Comparison of ENCODE assay signal across 8 mouse cellular contexts in genomic region chr5:34368551-34369290, GRCm38 (mm10). TPM values are rescaled to one million over a fixed set of nuclear protein-coding genes. Genes with fewer than 3 reads are reported as not detected.
DNase-seq lines count a peak whose midpoint lies in the region; ATAC-seq lines count a peak whose summit lies in the region.

No protein-coding gene starts in this region.

- peak overlapping the region; percentile 64 for H3K4me2 ChIP-seq in forebrain, embryonic 15.5 days (replicated peaks)
- peak overlapping the region; percentile 78 for H3K4me2 ChIP-seq in liver, embryonic 16.5 days (ENCODE audit: low read depth, low read length)

- peaks cover 24% of the 10 kb centered on the region for H3K4me1 ChIP-seq in forebrain, embryonic 15.5 days
- H3K4me1 ChIP-seq in liver, embryonic 16.5 days (ENCODE audit: control insufficient read depth, low read depth, low read length), result peaks cover 19% of the 10 kb centered on the region

- intact Hi-C loops in left cerebral cortex, postnatal 14 days (cut with DNase I), result no loop called here

- H3K4me3 ChIP-seq in forebrain, embryonic 15.5 days, result peak overlapping the region; percentile 96
- H3K4me3 ChIP-seq in liver, embryonic 16.5 days (ENCODE audit: low read depth, low read length), result peak overlapping the region; percentile 93

- WGBS in forebrain, embryonic 15.5 days, result 74% methylated on average over 7 of the region's 7 CpGs
- WGBS in liver, embryonic 16.5 days (ENCODE audit: insufficient replicate concordance), result 65% methylated on average over 7 of the region's 7 CpGs

- peak; percentile 58 for DNase-seq in cerebellum, adult 9-11 months
- no peak for DNase-seq in cerebellum, adult 11 months
- peak; percentile 63 for DNase-seq in 416B (ENCODE audit: low read depth)
- no peak for DNase-seq in right cerebral cortex, postnatal 4 days
- DNase-seq in adrenal gland, adult (ENCODE audit: inconsistent age in 2 of 2, low spot score in 1 of 2), result no peak
- DNase-seq in left cerebral cortex, postnatal 14 days (ENCODE audit: low spot score in 2 of 2), result no peak

- H3K9me3 ChIP-seq in forebrain, embryonic 15.5 days, result no peaks in the 10 kb centered on the region
- no peaks in the 10 kb centered on the region for H3K9me3 ChIP-seq in liver, embryonic 16.5 days (replicated peaks; ENCODE audit: control insufficient read depth, low read length)

- peak overlapping the region; percentile 74 for H3K9ac ChIP-seq in forebrain, embryonic 15.5 days (replicated peaks)
- peak overlapping the region; percentile 65 for H3K9ac ChIP-seq in liver, embryonic 16.5 days (ENCODE audit: low read depth, low read length)

- peaks cover 4% of the 10 kb centered on the region; the same call in 1 of the 2 replicates for H3K36me3 ChIP-seq in forebrain, embryonic 15.5 days
- no peaks in the 10 kb centered on the region for H3K36me3 ChIP-seq in liver, embryonic 16.5 days (ENCODE audit: control insufficient read depth, insufficient read depth)

- 0 out of 2 replicates have a peak, but pooled peaks have one; percentile 3 for ATAC-seq in forebrain, embryonic 15.5 days (replicated peaks)
- ATAC-seq in liver, embryonic 16.5 days (ENCODE audit: low read depth), result no peak

- H3K27me3 ChIP-seq in forebrain, embryonic 15.5 days, result no peaks in the 10 kb centered on the region
- no peaks in the 10 kb centered on the region for H3K27me3 ChIP-seq in liver, embryonic 16.5 days (ENCODE audit: control insufficient read depth, insufficient read depth, low read depth, low read length)

- H3K27ac ChIP-seq in forebrain, embryonic 15.5 days (replicated peaks), result peak overlapping the region; percentile 87
- peak overlapping the region; percentile 3; the same call in 1 of the 2 replicates for H3K27ac ChIP-seq in liver, embryonic 16.5 days (ENCODE audit: low read length)

RNA-seq across cellular contexts. Expression of gene Fam193a, which starts 1.0 kb away (rescaled TPM):
- 16.7 and 17.9 TPM in 2 replicates for polyA plus RNA-seq in forebrain, embryonic 15.5 days (2015; fragmentation: Nextera tagmentation; extraction: Ambion mirVana)
- polyA plus RNA-seq in liver, embryonic 16.5 days (2015; fragmentation: Nextera tagmentation; extraction: Ambion mirVana), result 3.2 and 3.3 TPM in 2 replicates
- total RNA-seq in left cerebral cortex, postnatal 14 days (2021), result 10 to 100 TPM; 41.0 to 41.8 TPM

RNA-seq across cellular contexts. Expression of gene Rnf4, which starts 32.6 kb away (rescaled TPM):
- polyA plus RNA-seq in forebrain, embryonic 15.5 days (2015; fragmentation: Nextera tagmentation; extraction: Ambion mirVana), result 139 and 143 TPM in 2 replicates
- 68.3 and 68.4 TPM in 2 replicates for polyA plus RNA-seq in liver, embryonic 16.5 days (2015; fragmentation: Nextera tagmentation; extraction: Ambion mirVana)
- 10 to 100 TPM; 82.3 to 86.0 TPM for total RNA-seq in left cerebral cortex, postnatal 14 days (2021)

Comparison
In these comparisons a context has a peak if more than half of its experiments do, and no peak if none do; other contexts are left out.
1. DNase-seq: peak in cerebellum, adult 9-11 months (single experiment) and 416B (single experiment); none in cerebellum, adult 11 months (single experiment), right cerebral cortex, postnatal 4 days (single experiment), adrenal gland, adult (0 of 2) and left cerebral cortex, postnatal 14 days (0 of 2).